Mouse (Mus musculus): ENCODE data around the gene Tmem219.

DNA sequence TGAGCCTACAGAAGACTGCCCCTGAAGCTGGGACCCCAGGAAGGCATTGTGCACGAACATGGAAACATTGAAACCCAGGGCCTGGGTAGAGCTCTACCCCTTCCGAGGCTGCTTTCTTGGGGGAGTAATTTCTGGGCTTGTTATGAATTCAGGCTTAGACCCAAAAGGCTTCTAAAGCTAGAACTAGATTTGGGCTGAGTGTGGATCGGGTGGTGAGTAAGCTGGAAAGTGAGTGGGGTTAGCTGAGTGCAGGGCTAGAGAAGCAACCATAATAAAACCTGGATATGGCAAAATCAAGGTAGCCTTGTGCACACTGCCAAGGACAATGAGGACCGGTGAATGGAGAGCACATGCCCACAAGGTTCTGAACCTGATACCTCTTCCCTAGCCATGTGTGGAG is 39.2 kb upstream of the Tmem219 start:
- TF ChIP-seq CTCF (IDR thresholded peaks at IDR 0.05) (no peak), POLR2A (IDR thresholded peaks at IDR 0.05; ENCODE audit: insufficient read depth, low read depth, low read length) (no peak)

Data from heart, adult 2 months (tissue).